Mouse (Mus musculus) lung, embryonic 14.5 days (tissue): ENCODE data around the gene Prpf8. TPM values are rescaled to one million over a fixed set of nuclear protein-coding genes. Genes with fewer than 3 reads are reported as not detected.
A peak's percentile ranks its signal among the peaks of the same experiment; 100 is the strongest.

ENCODE experiments used
- ATAC-seq: fragments of 200-750 bp; cut with Nextera tagmentation; 2 replicates; pipeline ENCODE4 v1.8.0; 2017; ENCODE audit warnings: mild to moderate bottlenecking, moderate TSS enrichment, moderate library complexity; ENCODE audit not compliant: insufficient read depth
- DNase-seq: peaks from one replicate; pipeline ENCODE4 v3.0.0-alpha.2; 2015
- H3K27ac ChIP-seq: fragments of 300-500 bp; sonication (generic); 2 replicates; pipeline ENCODE4 v1.5.1; 2014; ENCODE audit warnings: low read depth, mild to moderate bottlenecking, moderate library complexity
- H3K27me3 ChIP-seq: fragments of 300-500 bp; sonication (generic); 2 replicates; pipeline ENCODE4 v1.6.1; 2014; ENCODE audit warnings: low read length, control low read depth; ENCODE audit not compliant: insufficient read depth
- H3K36me3 ChIP-seq: fragments of 300-500 bp; sonication (generic); 2 replicates; pipeline ENCODE4 v1.6.1; 2014; ENCODE audit warnings: control low read depth; ENCODE audit not compliant: insufficient read depth
- H3K4me1 ChIP-seq: fragments of 300-500 bp; sonication (generic); 2 replicates; pipeline ENCODE4 v1.6.1; 2014; ENCODE audit warnings: antibody characterized with exemption, control low read depth; ENCODE audit not compliant: insufficient read depth
- H3K4me2 ChIP-seq: fragments of 300-500 bp; sonication (generic); 2 replicates; pipeline ENCODE4 v1.6.1; 2014; ENCODE audit warnings: mild to moderate bottlenecking
- H3K4me3 ChIP-seq: fragments of 300-500 bp; sonication (generic); 2 replicates; pipeline ENCODE4 v1.5.1; 2014; ENCODE audit warnings: low read depth, low read length
- H3K9ac ChIP-seq: fragments of 300-500 bp; sonication (generic); 2 replicates; pipeline ENCODE4 v1.6.1; 2014
- H3K9me3 ChIP-seq: fragments of 300-500 bp; sonication (generic); 2 replicates; pipeline ENCODE4 v1.6.1; 2016; ENCODE audit warnings: low read depth, low read length, control low read depth
- CTCF ChIP-seq: IDR thresholded peaks from 2 replicates; pipeline ENCODE4 v1.5.1; 2016; ENCODE audit warnings: antibody characterized with exemption, low read depth
- WGBS: fragments of 180-500 bp; shearing (Covaris S2); extraction: QIAGEN DNeasy Blood & Tissue Kit; methylation state at CpG from one replicate; pipeline ENCODE4 v1.1.7; 2014; 5-methylcytosine and 5-hydroxymethylcytosine counted together
- polyA plus RNA-seq: library from polyadenylated mRNA; unstranded; fragments of >200 nt; fragmentation: Nextera tagmentation; extraction: Ambion mirVana; gene quantifications from 2 replicates; pipeline ENCODE4 v1.2.1, GENCODE M21; 2014

The Prpf8 gene
- polyA plus RNA-seq, 1 experiment from 2014 or later: 104 TPM

DNA sequence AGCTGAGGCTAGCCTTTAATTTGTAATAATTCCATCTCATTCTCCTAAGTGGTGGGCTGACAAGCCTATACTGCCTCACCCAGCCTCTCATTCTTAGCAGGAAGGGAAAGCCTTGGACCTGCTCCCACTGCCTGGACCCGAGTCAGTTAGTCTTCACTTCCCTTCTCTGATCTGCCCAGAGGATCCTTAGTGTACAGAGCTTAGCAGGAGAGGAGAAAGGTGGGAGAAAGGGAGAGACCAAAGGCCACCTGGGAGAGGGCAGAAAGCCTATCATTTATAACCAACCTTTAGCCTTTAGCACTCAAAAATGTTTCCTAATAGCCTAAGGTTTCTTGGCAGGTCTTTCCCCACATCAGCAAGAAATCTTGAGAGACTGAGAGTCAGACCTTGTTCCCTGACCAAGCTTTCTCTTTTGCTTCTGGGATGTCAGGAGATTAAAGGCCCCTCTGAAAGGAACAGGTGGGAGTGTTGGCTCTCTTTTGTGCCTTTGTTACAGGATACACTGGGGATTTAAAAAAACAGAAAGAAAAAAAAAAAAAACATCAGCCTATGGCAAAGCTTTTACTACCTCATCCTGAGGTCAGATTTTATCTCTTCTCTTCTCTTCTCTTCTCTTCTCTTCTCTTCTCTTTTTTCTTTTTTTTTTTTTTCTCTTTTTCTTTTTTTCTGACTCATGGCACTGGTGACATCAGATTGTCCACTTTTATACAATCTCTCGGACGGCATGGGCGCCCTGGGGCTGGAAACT is 47.8 kb downstream of the Prpf8 start:
- Histone ChIP-seq H3K9ac (no peak overlapping the region), H3K4me3 (no peak overlapping the region), H3K27me3 (no peaks in the 10 kb centered on the region), H3K4me1 (0 out of 2 replicates have a peak, but pooled peaks cover 2% of the 10 kb centered on the region), H3K36me3 (no peaks in the 10 kb centered on the region), H3K4me2 (no peak overlapping the region), H3K27ac (no peak overlapping the region), H3K9me3 (no peaks in the 10 kb centered on the region)
- no peak for ATAC-seq
- no peak for DNase-seq
- no peak for TF ChIP-seq CTCF
- 53% methylated on average over 4 of the region's 4 CpGs for WGBS

DNA sequence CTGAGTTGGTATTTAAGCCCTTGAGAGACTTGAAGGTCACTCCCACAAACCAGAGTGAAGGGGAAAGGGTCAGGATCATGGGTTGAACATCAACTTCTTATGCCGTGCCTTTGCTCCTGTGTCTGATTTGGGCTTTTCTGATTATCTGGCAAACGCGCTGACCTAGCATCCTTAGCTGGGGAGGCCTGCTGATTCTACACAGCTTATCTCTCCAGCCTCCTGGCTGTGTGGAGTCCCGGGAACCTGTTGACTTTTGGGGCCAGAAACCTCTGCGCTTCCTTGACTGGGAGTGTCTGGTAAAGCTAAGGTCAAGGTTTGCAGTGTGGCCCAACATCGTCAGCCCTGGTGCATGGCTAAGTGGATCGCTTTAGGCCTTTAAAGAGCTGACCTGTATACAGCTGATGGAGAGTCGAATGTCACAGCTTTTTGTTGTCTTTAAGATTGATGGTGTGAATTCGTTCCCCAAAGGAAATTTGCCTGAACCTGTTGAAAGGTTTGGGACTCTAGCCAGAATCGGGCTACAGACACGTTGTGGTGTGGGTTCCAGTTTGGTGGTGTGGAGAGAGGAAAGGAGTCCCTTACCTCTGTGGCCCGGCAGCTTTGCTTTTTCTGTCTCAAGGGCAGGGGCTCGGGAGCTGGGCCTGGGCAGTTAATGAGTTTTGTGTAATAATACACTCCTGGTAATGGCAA is 48.6 kb downstream of the Prpf8 start:
- DNase-seq (no peak), ATAC-seq (no peak)
- H3K27ac ChIP-seq: no peak overlapping the region
- TF ChIP-seq CTCF: no peak
- no peak overlapping the region for H3K4me2 ChIP-seq
- 29% methylated on average over 13 of the region's 13 CpGs for WGBS
- no peaks in the 10 kb centered on the region for H3K27me3 ChIP-seq
- H3K9ac ChIP-seq: no peak overlapping the region
- H3K36me3 ChIP-seq: no peaks in the 10 kb centered on the region
- H3K9me3 ChIP-seq: no peaks in the 10 kb centered on the region
- H3K4me3 ChIP-seq: no peak overlapping the region
- 0 out of 2 replicates have a peak, but pooled peaks cover 2% of the 10 kb centered on the region for H3K4me1 ChIP-seq

DNA sequence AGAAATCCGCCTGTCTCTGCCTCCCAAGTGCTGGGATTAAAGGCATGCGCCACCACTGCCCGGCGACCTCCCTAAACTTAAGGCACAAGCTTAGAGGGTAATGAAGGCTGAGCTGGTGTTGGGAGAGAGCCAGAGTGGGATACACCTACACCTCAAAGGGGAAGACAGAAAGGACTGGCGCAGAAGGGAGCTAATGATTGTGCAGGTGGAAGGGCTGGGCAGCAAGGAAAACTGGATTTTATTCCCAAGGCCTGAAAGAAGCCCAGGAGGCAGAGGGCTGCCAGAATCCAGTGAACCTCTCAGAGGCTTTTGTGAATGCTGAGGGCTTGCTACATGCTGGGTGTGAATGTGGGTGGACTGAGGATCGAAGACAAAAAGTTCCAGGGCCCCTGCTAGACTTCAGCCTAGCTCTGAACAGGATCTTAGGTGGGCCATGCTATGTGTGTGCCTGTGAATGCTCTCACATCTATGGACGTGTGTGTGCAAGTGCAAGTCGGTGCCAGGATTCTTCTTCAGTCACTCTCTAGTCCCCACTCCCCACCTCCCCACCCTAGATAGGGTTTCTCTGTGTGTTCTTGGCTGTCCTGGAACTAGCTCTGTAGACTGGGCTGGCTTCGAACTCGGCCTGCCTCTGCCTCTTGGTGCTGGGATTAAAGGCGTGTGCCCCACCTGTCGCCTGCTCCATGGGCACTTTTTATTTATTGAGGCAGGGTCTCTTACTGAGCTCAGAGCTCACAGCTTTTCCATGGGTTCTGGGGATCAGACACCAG is 49.8 kb downstream of the Prpf8 start:
- Histone ChIP-seq H3K27ac (no peak overlapping the region), H3K36me3 (no peaks in the 10 kb centered on the region), H3K4me1 (0 out of 2 replicates have a peak, but pooled peaks cover 2% of the 10 kb centered on the region), H3K27me3 (no peaks in the 10 kb centered on the region), H3K4me2 (no peak overlapping the region), H3K4me3 (no peak overlapping the region), H3K9ac (no peak overlapping the region), H3K9me3 (no peaks in the 10 kb centered on the region)
- ATAC-seq: no peak
- TF ChIP-seq CTCF: no peak
- WGBS: 85% methylated on average over 12 of the region's 12 CpGs
- no peak for DNase-seq

DNA sequence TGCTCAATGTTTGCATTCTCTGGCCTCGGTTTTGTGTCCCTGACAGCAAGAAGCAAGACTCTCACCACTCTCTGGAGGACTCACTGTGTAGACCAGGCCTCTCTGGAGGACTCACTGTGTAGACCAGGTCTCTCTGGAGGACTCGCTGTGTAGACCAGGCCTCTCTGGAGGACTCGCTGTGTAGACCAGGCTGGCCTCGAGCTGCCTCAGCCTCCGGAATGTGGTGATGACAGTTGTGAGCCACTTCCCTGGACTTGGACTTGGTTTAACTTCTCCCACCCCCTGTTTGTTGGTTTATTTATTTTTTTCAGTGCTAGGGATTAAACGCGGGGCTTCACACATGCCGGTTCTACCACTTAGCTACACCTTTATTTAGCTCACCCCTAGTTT is 50.4 kb downstream of the Prpf8 start:
- no peak for TF ChIP-seq CTCF
- no peak overlapping the region for H3K9ac ChIP-seq
- H3K36me3 ChIP-seq: no peaks in the 10 kb centered on the region
- ATAC-seq (no peak), DNase-seq (no peak)
- 0 out of 2 replicates have a peak, but pooled peaks cover 2% of the 10 kb centered on the region for H3K4me1 ChIP-seq
- H3K9me3 ChIP-seq: no peaks in the 10 kb centered on the region
- no peak overlapping the region for H3K4me2 ChIP-seq
- H3K27me3 ChIP-seq: no peaks in the 10 kb centered on the region
- 74% methylated on average over 8 of the region's 8 CpGs for whole genome bisulfite sequencing
- H3K4me3 ChIP-seq: no peak overlapping the region
- 0 out of 2 replicates have a peak overlapping the region, but pooled peaks have one; percentile 1 for H3K27ac ChIP-seq

DNA sequence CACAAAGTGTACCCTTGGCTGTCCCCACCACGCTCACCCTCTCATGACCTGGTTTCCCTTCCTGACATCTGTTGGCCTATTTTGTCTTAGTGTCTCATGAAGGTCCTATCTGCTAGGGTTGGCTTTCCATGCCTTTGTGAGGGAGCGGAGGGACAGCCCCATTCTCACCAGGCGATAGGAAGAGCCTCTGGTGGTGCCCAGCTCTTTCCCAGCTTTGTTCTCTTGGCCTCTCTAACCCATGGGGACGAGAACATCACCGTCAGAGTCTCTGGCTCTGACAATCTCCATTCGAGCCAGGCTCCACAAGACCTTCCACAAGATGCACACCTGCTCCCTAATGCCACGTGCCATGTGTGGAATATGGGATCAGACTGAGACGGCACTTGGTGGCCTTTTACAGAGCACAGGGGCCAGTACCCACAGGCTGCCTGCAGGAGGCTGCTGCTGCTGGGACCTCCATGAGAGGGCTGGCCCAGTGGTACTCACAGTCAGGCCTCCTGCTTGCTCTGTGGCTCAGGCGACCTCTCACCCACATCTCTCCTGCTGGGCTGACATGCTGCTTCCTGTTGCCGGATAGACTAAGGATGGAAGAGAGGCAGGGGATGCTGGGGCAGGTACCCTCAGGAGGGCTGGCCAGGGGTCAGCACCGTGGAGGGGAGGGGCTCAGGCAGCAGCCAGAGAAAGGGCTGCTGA is 51.0 kb downstream of the Prpf8 start:
- ATAC-seq: peak; percentile 67; the same call in 1 of the 2 replicates

DNA sequence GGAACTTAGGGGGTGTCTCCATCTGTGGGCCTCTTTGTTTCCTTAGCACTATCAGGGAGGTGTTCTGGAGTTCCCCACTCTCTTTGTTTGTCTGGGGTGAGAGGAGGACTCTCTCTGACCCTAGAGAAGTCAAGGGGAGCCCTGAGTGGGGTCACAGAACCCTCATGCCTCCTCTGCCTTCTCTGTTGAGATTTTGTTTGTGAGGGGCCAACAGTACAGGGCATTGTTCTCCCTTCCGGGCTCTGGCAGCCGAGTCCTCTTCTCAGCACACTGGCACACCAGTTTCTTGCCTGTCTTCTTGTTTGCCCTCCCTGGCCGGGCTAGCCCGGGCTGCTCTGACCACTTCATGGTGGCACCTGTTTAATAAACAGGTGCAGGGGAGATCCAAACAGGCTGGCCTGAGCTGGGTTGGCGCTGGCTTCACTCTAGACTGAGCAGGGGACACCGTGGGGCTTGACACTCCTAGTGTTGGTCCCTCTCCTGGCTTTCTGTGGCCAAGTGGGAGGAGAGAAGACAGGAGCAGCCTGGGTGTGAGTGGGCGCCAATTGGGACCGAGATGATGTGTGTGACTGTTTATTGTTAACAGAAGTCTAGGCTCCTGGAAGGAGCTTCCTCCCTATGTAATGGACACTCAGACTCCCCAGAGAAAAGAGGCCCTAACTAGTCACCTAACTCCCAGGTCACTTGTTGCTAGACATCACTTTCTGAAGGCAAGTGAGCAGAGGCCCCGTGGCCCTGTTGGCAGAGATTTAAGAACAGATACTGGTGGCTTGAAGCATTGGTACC is 51.8 kb downstream of the Prpf8 start:
- TF ChIP-seq CTCF: no peak
- Histone ChIP-seq H3K27me3 (no peaks in the 10 kb centered on the region), H3K9ac (peak overlapping the region; percentile 10; the same call in 1 of the 2 replicates), H3K4me1 (0 out of 2 replicates have a peak, but pooled peaks cover 2% of the 10 kb centered on the region), H3K4me3 (no peak overlapping the region), H3K9me3 (no peaks in the 10 kb centered on the region), H3K27ac (peak overlapping the region; percentile 80), H3K4me2 (0 out of 2 replicates have a peak overlapping the region, but pooled peaks have one; percentile 7), H3K36me3 (no peaks in the 10 kb centered on the region)
- ATAC-seq (0 out of 2 replicates have a peak, but pooled peaks have one; percentile 25), DNase-seq (no peak)
- WGBS: 43% methylated on average over 9 of the region's 9 CpGs

More for the DNA sequence above, 51.0 kb downstream of the Prpf8 start:
- Histone ChIP-seq H3K27ac (peak overlapping the region; percentile 80), H3K4me2 (0 out of 2 replicates have a peak overlapping the region, but pooled peaks have one; percentile 7), H3K27me3 (no peaks in the 10 kb centered on the region), H3K9me3 (no peaks in the 10 kb centered on the region), H3K4me3 (no peak overlapping the region), H3K36me3 (no peaks in the 10 kb centered on the region), H3K4me1 (0 out of 2 replicates have a peak, but pooled peaks cover 2% of the 10 kb centered on the region), H3K9ac (peak overlapping the region; percentile 10; the same call in 1 of the 2 replicates)
- 41% methylated on average over 11 of the region's 11 CpGs for whole genome bisulfite sequencing
- DNase-seq: peak; percentile 34
- peak; percentile 44 for TF ChIP-seq CTCF
